Mouse (Mus musculus) CH12.LX (cell line): ENCODE measurements around the gene Stk32c. TPM values are rescaled to one million over a fixed set of nuclear protein-coding genes. Genes with fewer than 3 reads are reported as not detected.

Source experiments
- DNase-seq: peaks from one replicate; pipeline ENCODE4 v3.0.0-alpha.2; 2013; ENCODE audit errors: extremely low read depth
- H3K27ac ChIP-seq: 2 replicates; pipeline ENCODE4 v1.5.1; 2012; ENCODE audit warnings: low read depth, mild to moderate bottlenecking, control low read depth, moderate library complexity; ENCODE audit not compliant: insufficient read depth
- H3K27me3 ChIP-seq: replicated peaks from 2 replicates; pipeline ENCODE3; 2012; ENCODE audit warnings: inconsistent platforms
- H3K36me3 ChIP-seq, 2 experiments: replicated peaks in 1 of 2; 2 replicates each; pipeline versions ENCODE3 to v1.6.1; 2012; ENCODE audit warnings: inconsistent platforms in 1 of 2, low read length in 1 of 2, mild to moderate bottlenecking in 1 of 2, mixed read lengths in 1 of 2, moderate library complexity in 1 of 2; ENCODE audit not compliant: control insufficient read depth in 1 of 2, insufficient read depth in 1 of 2
- H3K4me1 ChIP-seq, 2 experiments: 2 replicates each; pipeline ENCODE4 v1.6.1; 2012; ENCODE audit warnings: inconsistent platforms in 1 of 2, moderate library complexity in 1 of 2; ENCODE audit not compliant: insufficient read depth in 2 of 2, control insufficient read depth in 1 of 2
- H3K4me2 ChIP-seq: 2 replicates; pipeline ENCODE4 v1.6.1; 2012; ENCODE audit warnings: low read depth, mild to moderate bottlenecking, control low read depth; ENCODE audit not compliant: poor library complexity, insufficient read depth, severe bottlenecking
- H3K4me3 ChIP-seq, 3 experiments: fragments of 150-350 bp in 1 of 3; sonication (generic) in 1 of 3; replicated peaks in 1 of 3; 2 replicates each; pipeline versions ENCODE3 to v1.5.1; 2011 to 2012; ENCODE audit warnings: low read depth in 2 of 3, low read length in 2 of 3, mild to moderate bottlenecking in 2 of 3, moderate library complexity in 2 of 3, control low read depth in 1 of 3, improper control_type of control experiment in 1 of 3, inconsistent platforms in 1 of 3, mixed read lengths in 1 of 3; ENCODE audit not compliant: poor library complexity in 1 of 3
- H3K79me2 ChIP-seq: replicated peaks from 2 replicates; pipeline ENCODE4 v1.6.1; 2012; ENCODE audit warnings: mild to moderate bottlenecking, moderate library complexity; ENCODE audit not compliant: control insufficient read depth, poor library complexity, insufficient read depth, severe bottlenecking; ENCODE audit errors: extremely low read depth
- H3K9ac ChIP-seq: 2 replicates; pipeline ENCODE4 v1.6.1; 2012; ENCODE audit warnings: low read depth, mild to moderate bottlenecking, control low read depth, moderate library complexity; ENCODE audit not compliant: insufficient read depth
- H3K9me3 ChIP-seq: replicated peaks from 2 replicates; pipeline ENCODE3; 2012; ENCODE audit warnings: low read length, inconsistent platforms, mixed read lengths
- BHLHE40 ChIP-seq: IDR thresholded peaks from 2 replicates; pipeline ENCODE4 v1.6.1; 2011; ENCODE audit warnings: mild to moderate bottlenecking, low read depth, low read length, improper control_type of control experiment
- CHD2 ChIP-seq: IDR thresholded peaks from 2 replicates; pipeline ENCODE4 v1.6.1; 2011; ENCODE audit warnings: low read length, improper control_type of control experiment
- CTCF ChIP-seq, 2 experiments: IDR thresholded peaks in 1 of 2; conservative IDR thresholded peaks in 1 of 2; 2 replicates each; pipeline ENCODE4 v1.5.1; 2011 to 2012; ENCODE audit warnings: low read depth in 2 of 2, low read length in 2 of 2, improper control_type of control experiment in 1 of 2, inconsistent platforms in 1 of 2, mild to moderate bottlenecking in 1 of 2, moderate library complexity in 1 of 2
- E2F4 ChIP-seq: IDR thresholded peaks from 2 replicates; pipeline ENCODE4 v1.6.1; 2011; ENCODE audit warnings: low read depth, low read length, improper control_type of control experiment; ENCODE audit not compliant: insufficient replicate concordance
- ELF1 ChIP-seq: IDR thresholded peaks from 2 replicates; pipeline ENCODE4 v1.6.1; 2014; ENCODE audit warnings: low read depth, mild to moderate bottlenecking, inconsistent platforms, low read length, improper control_type of control experiment
- ETS1 ChIP-seq: conservative IDR thresholded peaks from 2 replicates; pipeline ENCODE4 v1.6.1; 2012; ENCODE audit warnings: low read depth, mild to moderate bottlenecking, inconsistent platforms, low read length, improper control_type of control experiment, moderate library complexity
- GABPA ChIP-seq: IDR thresholded peaks from 2 replicates; pipeline ENCODE4 v1.6.1; 2012; ENCODE audit warnings: low read depth, low read length, improper control_type of control experiment, inconsistent platforms; ENCODE audit not compliant: insufficient replicate concordance
- IRF4 ChIP-seq: IDR thresholded peaks from 2 replicates; pipeline ENCODE4 v1.6.1; 2014; ENCODE audit warnings: low read depth, mild to moderate bottlenecking, inconsistent platforms, low read length, improper control_type of control experiment
- JUN ChIP-seq: IDR thresholded peaks from 2 replicates; pipeline ENCODE4 v1.6.1; 2011; ENCODE audit warnings: low read depth, mild to moderate bottlenecking, low read length, improper control_type of control experiment, moderate library complexity; ENCODE audit not compliant: insufficient read depth
- JUND ChIP-seq: conservative IDR thresholded peaks from 2 replicates; pipeline ENCODE4 v1.6.1; 2011; ENCODE audit warnings: low read depth, low read length, improper control_type of control experiment
- KAT2A ChIP-seq: IDR thresholded peaks from 2 replicates; pipeline ENCODE4 v1.6.1; 2012; ENCODE audit warnings: low read length, improper control_type of control experiment, inconsistent platforms; ENCODE audit not compliant: insufficient replicate concordance
- MAFK ChIP-seq: IDR thresholded peaks from 2 replicates; pipeline ENCODE4 v1.6.1; 2011; ENCODE audit warnings: low read length, improper control_type of control experiment; ENCODE audit not compliant: insufficient replicate concordance
- MAX ChIP-seq: IDR thresholded peaks from 2 replicates; pipeline ENCODE4 v1.6.1; 2011; ENCODE audit warnings: low read length, improper control_type of control experiment
- MAZ ChIP-seq: IDR thresholded peaks from 2 replicates; pipeline ENCODE4 v1.6.1; 2012; ENCODE audit warnings: low read depth, mild to moderate bottlenecking, inconsistent platforms, low read length, improper control_type of control experiment, moderate library complexity
- MXI1 ChIP-seq: IDR thresholded peaks from 2 replicates; pipeline ENCODE4 v1.6.1; 2011; ENCODE audit warnings: mild to moderate bottlenecking, low read depth, low read length, improper control_type of control experiment
- MYC ChIP-seq: IDR thresholded peaks from 2 replicates; pipeline ENCODE4 v1.6.1; 2011; ENCODE audit warnings: low read depth, mild to moderate bottlenecking, improper control_type of control experiment, low read length
- NELFE ChIP-seq: IDR thresholded peaks from 2 replicates; pipeline ENCODE4 v1.6.1; 2011; ENCODE audit warnings: low read depth, low read length, improper control_type of control experiment
- POLR2AphosphoS2 ChIP-seq: IDR thresholded peaks from 2 replicates; pipeline ENCODE4 v1.6.1; 2011; ENCODE audit warnings: low read depth, low read length, improper control_type of control experiment
- RAD21 ChIP-seq: IDR thresholded peaks from 2 replicates; pipeline ENCODE4 v1.6.1; 2011; ENCODE audit warnings: low read depth, mild to moderate bottlenecking, low read length, improper control_type of control experiment, moderate library complexity
- RCOR1 ChIP-seq: conservative IDR thresholded peaks from 2 replicates; pipeline ENCODE4 v1.6.1; 2012; ENCODE audit warnings: low read depth, mild to moderate bottlenecking, inconsistent platforms, low read length, improper control_type of control experiment
- TBP ChIP-seq: conservative IDR thresholded peaks from 2 replicates; pipeline ENCODE4 v1.6.1; 2011; ENCODE audit warnings: low read depth, low read length, improper control_type of control experiment
- UBTF ChIP-seq: IDR thresholded peaks from 2 replicates; pipeline ENCODE4 v1.6.1; 2012; ENCODE audit warnings: low read depth, mild to moderate bottlenecking, inconsistent platforms, low read length, improper control_type of control experiment, moderate library complexity
- ZC3H11A ChIP-seq: IDR thresholded peaks from 2 replicates; pipeline ENCODE4 v1.6.1; 2012; ENCODE audit warnings: low read depth, mild to moderate bottlenecking, inconsistent platforms, low read length, improper control_type of control experiment
- ZNF384 ChIP-seq: IDR thresholded peaks from 2 replicates; pipeline ENCODE4 v1.6.1; 2012; ENCODE audit warnings: low read depth, low read length, improper control_type of control experiment, inconsistent platforms
- dilution Hi-C: fragments of 300-500 bp; cut with MboI; formaldehyde crosslinking; loops from 2 replicates; pipeline ENCODE4 v1.14.3; 2020; ENCODE audit warnings: low sequenced_read_pairs; ENCODE audit not compliant: extremely low pct_unique_long_range_greater_than_20kb, extremely low pct_ligation_motif_present
- in situ Hi-C: fragments of 300-500 bp; cut with MboI; formaldehyde crosslinking; loops from 3 replicates; pipeline ENCODE4 v1.14.3; 2019; ENCODE audit warnings: low sequenced_read_pairs, low pct_ligation_motif_present, low pct_unique_long_range_greater_than_20kb, mixed read lengths
- polyA plus RNA-seq: library from polyadenylated mRNA; unstranded; fragments of >175 nt; gene quantifications from 2 replicates; pipeline ENCODE4 v1.2.1, GENCODE M21; 2012; ENCODE audit warnings: low read depth; ENCODE audit not compliant: insufficient read length
- total RNA-seq, 2 experiments: library from RNA; depleted of rRNA; stranded (reverse); fragments of 300-350 nt in 1 of 2; fragments of >200 nt in 1 of 2; gene quantifications; 2 replicates each; pipeline ENCODE4 v1.2.3; 2012 to 2014

The Stk32c gene
- total and polyA plus RNA-seq, 3 experiments: not detected

DNA sequence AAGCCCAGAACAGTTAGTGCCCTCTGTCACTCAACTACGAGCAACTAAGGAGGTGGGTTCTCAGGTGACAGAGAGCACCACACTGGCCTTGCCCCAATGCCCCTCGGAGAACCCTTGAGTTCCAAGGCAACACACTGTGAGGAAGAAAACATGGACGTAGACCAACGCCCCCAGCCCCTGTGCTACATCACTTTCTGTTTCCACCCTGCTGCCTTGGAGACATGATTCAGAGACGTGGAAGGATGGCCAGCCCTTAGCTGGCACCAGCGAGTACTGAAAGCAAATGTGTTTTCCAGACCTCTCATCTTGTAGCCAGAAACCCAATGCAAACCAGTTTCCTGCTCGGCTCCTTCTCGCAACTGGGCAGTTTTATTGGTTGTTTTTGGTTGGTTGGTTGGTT, 26.7 kb downstream of the Stk32c start:
- dilution Hi-C loops: no loop called here
- H3K9ac ChIP-seq: no peak overlapping the region
- in situ Hi-C loops: no loop called here

DNA sequence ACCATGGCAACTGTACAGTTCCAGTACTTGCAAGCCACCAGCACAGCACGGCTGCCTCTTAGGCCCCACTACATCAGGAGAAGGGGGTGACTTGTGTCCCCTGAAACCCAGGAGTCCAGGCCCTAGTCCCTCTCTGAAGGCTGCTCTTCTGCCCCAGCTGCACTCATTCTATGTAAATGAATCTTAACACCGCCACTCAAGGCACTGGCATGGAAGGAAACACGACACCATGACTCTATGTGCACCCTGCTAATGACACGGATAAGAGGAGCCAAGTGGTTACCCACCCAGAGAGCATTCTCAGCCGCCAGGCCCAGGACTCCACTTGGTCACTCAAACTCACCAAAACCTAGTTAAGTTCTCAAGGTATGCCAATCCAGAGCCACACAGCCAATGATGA, 27.1 kb downstream of the Stk32c start:
- Histone ChIP-seq H3K4me1 (peaks cover 0 to 2% of the 10 kb centered on the region in 2 experiments; a peak in 2 of 4 replicates), H3K4me2 (no peak overlapping the region), H3K27ac (no peak overlapping the region), H3K4me3 (no peak overlapping the region), H3K9ac (no peak overlapping the region), H3K79me2 (no peaks in the 10 kb centered on the region), H3K36me3 (no peaks in the 10 kb centered on the region), H3K27me3 (peaks cover 54% of the 10 kb centered on the region), H3K9me3 (peaks cover 6% of the 10 kb centered on the region)
- TF ChIP-seq KAT2A (no peak), UBTF (no peak), JUN (no peak), ELF1 (no peak), ETS1 (no peak), MAZ (no peak), MXI1 (no peak), MAX (no peak), GABPA (no peak), TBP (no peak), ZNF384 (no peak), IRF4 (no peak)
- DNase-seq: no peak
- dilution Hi-C loops: no loop called here
- in situ Hi-C loops: no loop called here

More for the DNA sequence above, 26.7 kb downstream of the Stk32c start:
- no peaks in the 10 kb centered on the region for H3K36me3 ChIP-seq
- no peaks in the 10 kb centered on the region for H3K79me2 ChIP-seq
- H3K9me3 ChIP-seq: peaks cover 6% of the 10 kb centered on the region
- H3K4me1 ChIP-seq: peaks cover 0 to 2% of the 10 kb centered on the region in 2 experiments; a peak in 2 of 4 replicates
- peaks cover 54% of the 10 kb centered on the region for H3K27me3 ChIP-seq
- TF ChIP-seq RAD21 (no peak), CHD2 (no peak), RCOR1 (no peak), JUND (no peak), NELFE (no peak), GABPA (no peak), E2F4 (no peak), POLR2AphosphoS2 (no peak), ZNF384 (no peak), MYC (no peak), BHLHE40 (no peak), MAFK (no peak), IRF4 (no peak), KAT2A (no peak), CTCF (conservative IDR thresholded peaks at IDR 0.05 in 1 of 2, IDR thresholded peaks at IDR 0.05 in 1 of 2; ENCODE audit: low read depth in 2 of 2, low read length in 2 of 2) (no peak), ZC3H11A (no peak), MAX (no peak)
- no peak overlapping the region for H3K27ac ChIP-seq
- no peak overlapping the region for H3K4me2 ChIP-seq
- H3K4me3 ChIP-seq: no peak overlapping the region
- no peak for DNase-seq
